Mouse (Mus musculus) C2C12 (cell line): Measurements from ENCODE around the gene Alg10b. TPM values are rescaled to one million over a fixed set of nuclear protein-coding genes. Genes with fewer than 3 reads are reported as not detected.
A peak's percentile ranks its signal among the peaks of the same experiment; 100 is the strongest.

ENCODE experiments used
- H3K27me3 ChIP-seq: one replicate; pipeline ENCODE4 v1.6.1; 2011; ENCODE audit not compliant: control insufficient read depth, insufficient read depth, insufficient read length
- H3K36me3 ChIP-seq: one replicate; pipeline ENCODE4 v1.6.1; 2011; ENCODE audit not compliant: control insufficient read depth, insufficient read depth
- H3K4me3 ChIP-seq: one replicate; pipeline ENCODE4 v1.5.1; 2011; ENCODE audit warnings: mild to moderate bottlenecking, control low read depth; ENCODE audit not compliant: poor library complexity, insufficient read depth, severe bottlenecking
- H3K79me2 ChIP-seq: one replicate; pipeline ENCODE4 v1.6.1; 2011; ENCODE audit not compliant: control insufficient read depth, insufficient read depth
- H3K79me3 ChIP-seq: one replicate; pipeline ENCODE4 v1.6.1; 2011; ENCODE audit warnings: low read depth, control low read depth
- H3ac ChIP-seq: one replicate; pipeline ENCODE3; 2011; ENCODE audit warnings: low read depth; ENCODE audit not compliant: control insufficient read depth, insufficient read length
- CEBPB ChIP-seq: IDR thresholded peaks from one replicate; pipeline ENCODE4 v1.6.1; 2011; ENCODE audit warnings: low read depth, mild to moderate bottlenecking, control low read depth, moderate library complexity
- CTCF ChIP-seq: IDR thresholded peaks from one replicate; pipeline ENCODE4 v1.5.1; 2011; ENCODE audit not compliant: control insufficient read depth, insufficient read depth, insufficient read length
- FOSL1 ChIP-seq: IDR thresholded peaks from one replicate; pipeline ENCODE4 v1.8.0; 2011; ENCODE audit warnings: mild to moderate bottlenecking, low read length; ENCODE audit not compliant: poor library complexity, insufficient read depth, severe bottlenecking
- MAX ChIP-seq: IDR thresholded peaks from one replicate; pipeline ENCODE4 v1.6.1; 2011; ENCODE audit warnings: mild to moderate bottlenecking, control low read depth
- MYOD1 ChIP-seq: IDR thresholded peaks from one replicate; pipeline ENCODE4 v1.6.1; 2011; ENCODE audit warnings: low read depth; ENCODE audit not compliant: control insufficient read depth, insufficient read length
- MYOG ChIP-seq: IDR thresholded peaks from one replicate; pipeline ENCODE4 v1.6.1; 2011; ENCODE audit not compliant: control insufficient read depth, insufficient read length; ENCODE audit errors: extremely low read depth
- USF1 ChIP-seq: IDR thresholded peaks from one replicate; pipeline ENCODE4 v1.6.1; 2011; ENCODE audit warnings: low read depth, mild to moderate bottlenecking, control low read depth, moderate library complexity
- microRNA-seq: library from miRNA; unstranded; fragments of <30 nt; microRNA quantifications from one replicate; pipeline ENCODE4, GENCODE M21; 2019; ENCODE audit warnings: borderline microRNAs expressed
- polyA plus RNA-seq: library from polyadenylated mRNA; unstranded; fragments of >200 nt; fragmentation: generic; extraction: Trizol; gene quantifications from one replicate; pipeline ENCODE4 v1.2.1, GENCODE M21; 2012; ENCODE audit warnings: missing spikeins

Gene Alg10b
- polyA plus RNA-seq, 1 experiment: 17.0 TPM

GRCm38 (mm10) chr15:90214913-90215312, 9.2 kb upstream of the Alg10b start:
- peaks cover 22% of the 10 kb centered on the region for H3K27me3 ChIP-seq
- H3K4me3 ChIP-seq: no peak overlapping the region
- H3ac ChIP-seq: no peak overlapping the region
- TF ChIP-seq CTCF (peak; percentile 79), MYOG (no peak)
- no peaks in the 10 kb centered on the region for H3K79me3 ChIP-seq
- no peaks in the 10 kb centered on the region for H3K36me3 ChIP-seq
- no peaks in the 10 kb centered on the region for H3K79me2 ChIP-seq

GRCm38 (mm10) chr15:90225058-90225575, 1.0 kb downstream of the Alg10b start:
- peak; percentile 18 for TF ChIP-seq CTCF
- TF ChIP-seq FOSL1: no peak
- peaks cover 38% of the 10 kb centered on the region for H3K79me2 ChIP-seq
- no peak overlapping the region for H3ac ChIP-seq
- H3K79me3 ChIP-seq: peaks cover 20% of the 10 kb centered on the region
- peaks cover 45% of the 10 kb centered on the region for H3K36me3 ChIP-seq
- H3K27me3 ChIP-seq: no peaks in the 10 kb centered on the region
- H3K4me3 ChIP-seq: peak overlapping the region; percentile 64

DNA sequence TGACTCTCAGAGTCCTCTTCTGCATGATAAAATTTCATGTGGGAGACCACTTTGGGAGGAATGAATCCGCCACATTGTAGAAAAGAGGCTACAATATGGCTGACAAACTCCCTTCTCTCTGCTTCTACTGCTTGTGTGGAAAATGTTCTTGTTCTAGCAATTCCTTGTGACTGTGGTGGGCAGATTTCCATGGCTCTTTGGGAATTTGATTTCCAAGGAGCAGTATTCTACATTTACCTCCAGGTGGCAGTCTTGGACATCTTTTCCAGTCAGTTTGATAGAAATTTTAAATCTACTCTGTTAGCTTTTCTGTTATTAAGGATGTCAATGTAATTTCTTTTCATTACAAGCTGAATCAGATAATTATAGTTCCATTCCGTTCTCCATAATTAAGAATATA, 13.5 kb downstream of the Alg10b start:
- H3K79me2 ChIP-seq: no peaks in the 10 kb centered on the region
- no peak overlapping the region for H3K4me3 ChIP-seq
- H3ac ChIP-seq: no peak overlapping the region
- H3K79me3 ChIP-seq: no peaks in the 10 kb centered on the region
- no peak for TF ChIP-seq CTCF
- no peak for TF ChIP-seq MAX
- no peak for TF ChIP-seq USF1
- TF ChIP-seq CEBPB: no peak
- TF ChIP-seq MYOD1: no peak
- TF ChIP-seq MYOG: no peak
- TF ChIP-seq FOSL1: no peak
- no peaks in the 10 kb centered on the region for H3K27me3 ChIP-seq
- peaks cover 16% of the 10 kb centered on the region for H3K36me3 ChIP-seq

DNA sequence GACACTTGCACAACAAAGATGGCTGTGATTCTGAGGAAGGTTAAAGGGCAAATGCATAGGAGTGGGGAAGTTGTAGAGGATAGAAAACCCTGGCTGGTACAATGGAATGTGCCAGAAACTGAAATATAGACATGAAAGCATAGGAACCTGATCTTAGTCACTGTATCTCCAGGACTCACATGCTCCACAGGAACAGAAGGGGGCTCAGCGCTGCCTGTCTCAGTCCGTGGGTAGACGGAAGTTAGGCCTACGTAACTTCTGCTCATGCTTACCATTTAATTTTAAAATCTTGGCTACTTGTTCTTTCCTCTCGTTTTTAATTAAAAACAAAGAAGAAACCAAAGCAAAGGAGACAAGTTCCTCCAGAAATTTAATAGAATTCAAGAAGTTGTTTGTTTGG, 20.0 kb downstream of the Alg10b start:
- Histone ChIP-seq H3K36me3 (no peaks in the 10 kb centered on the region), H3K27me3 (no peaks in the 10 kb centered on the region), H3ac (no peak overlapping the region), H3K79me3 (no peaks in the 10 kb centered on the region), H3K4me3 (no peak overlapping the region), H3K79me2 (no peaks in the 10 kb centered on the region)
- TF ChIP-seq MAX: no peak
- TF ChIP-seq CEBPB: no peak
- TF ChIP-seq FOSL1: no peak
- no peak for TF ChIP-seq MYOG
- no peak for TF ChIP-seq USF1
- TF ChIP-seq MYOD1: no peak
- no peak for TF ChIP-seq CTCF

- H3K27me3 ChIP-seq: no peaks in the 10 kb centered on the region
Observed at GRCm38 (mm10) chr15:90249694-90250093, 25.6 kb downstream of the Alg10b start.

DNA sequence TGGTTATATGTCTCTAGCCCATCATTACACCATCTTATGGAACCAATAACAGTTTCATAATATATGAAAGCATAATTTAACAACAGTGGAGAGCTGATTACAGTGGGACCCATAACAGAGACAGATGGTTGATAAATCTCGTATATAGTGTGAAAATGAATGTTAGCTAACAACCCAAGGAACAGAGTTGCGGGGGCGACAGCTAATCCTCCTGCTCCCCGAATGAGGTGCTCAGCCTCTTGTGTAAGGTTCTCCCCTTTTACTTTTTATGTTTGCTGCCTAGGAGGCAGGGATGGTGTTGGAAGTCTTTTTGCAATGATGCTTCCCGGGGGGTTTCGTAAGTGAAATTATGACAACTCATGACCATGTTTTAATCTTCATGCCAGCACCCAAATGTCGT, 58.8 kb downstream of the Alg10b start:
- no peak overlapping the region for H3K4me3 ChIP-seq
- no peaks in the 10 kb centered on the region for H3K79me2 ChIP-seq
- H3K27me3 ChIP-seq: no peaks in the 10 kb centered on the region
- no peak overlapping the region for H3ac ChIP-seq
- H3K79me3 ChIP-seq: no peaks in the 10 kb centered on the region
- H3K36me3 ChIP-seq: no peaks in the 10 kb centered on the region
- TF ChIP-seq MYOG (no peak), CTCF (no peak), CEBPB (no peak), FOSL1 (no peak), USF1 (no peak), MYOD1 (no peak), MAX (no peak)

More at GRCm38 (mm10) chr15:90249694-90250093, 25.6 kb downstream of the Alg10b start:
- Histone ChIP-seq H3K4me3 (no peak overlapping the region), H3K79me3 (no peaks in the 10 kb centered on the region), H3K79me2 (no peaks in the 10 kb centered on the region), H3ac (no peak overlapping the region), H3K36me3 (no peaks in the 10 kb centered on the region)
- TF ChIP-seq MYOG (no peak), MAX (no peak), MYOD1 (no peak), CEBPB (peak; percentile 15), USF1 (no peak), FOSL1 (no peak), CTCF (peak; percentile 62)

Small RNAs within 50 kb of the gene (microRNA-seq; reads per million reads assigned to microRNA genes)
- gene Mir7648: 1.3 reads per million, percentile 29 among the genes with 10 or more reads in this experiment
